In the genomic region with DNA sequence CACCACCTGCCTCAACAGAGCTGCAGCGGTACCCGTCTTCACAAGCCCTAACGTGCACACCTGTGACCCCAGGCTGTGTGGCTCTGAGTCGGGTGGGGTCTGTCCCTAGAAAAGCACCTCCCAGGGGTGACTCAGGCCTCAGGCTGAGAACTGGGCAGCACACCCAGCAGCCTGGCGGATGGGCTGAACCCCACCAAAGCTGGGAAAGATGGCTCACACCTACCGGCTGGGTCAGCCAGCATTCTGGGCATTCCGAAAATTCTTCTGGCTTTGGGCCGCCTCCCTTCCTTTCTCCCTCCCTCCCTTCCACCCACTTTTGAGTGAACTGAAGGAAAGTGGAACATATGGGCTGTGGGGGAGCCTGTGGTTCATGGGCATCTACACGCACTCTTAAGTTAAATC, we compare ENCODE assay signal across 18 mouse cellular contexts. TPM values are rescaled to one million over a fixed set of nuclear protein-coding genes. Genes with fewer than 3 reads are reported as not detected.
DNase-seq lines count a peak whose midpoint lies in the region; ATAC-seq and TF ChIP-seq lines count a peak whose summit lies in the region.
"Had no signal": no experiment of that assay in that cellular context is flagged by ENCODE, and none has a peak within 500 bp of the region (broad histone marks: within the 10 kb centered on the region; RNA-seq: fewer than 3 reads in every experiment).

No protein-coding gene starts in this region.

- no peak for TF ChIP-seq CTCF in embryonic fibroblast, embryonic 13.5 days (IDR thresholded peaks at IDR 0.05; ENCODE audit: borderline replicate concordance, insufficient read depth, low read length)
- no peak for TF ChIP-seq CTCF in intestine, postnatal 0 days (IDR thresholded peaks at IDR 0.05; ENCODE audit: low read depth)

- no peaks in the 10 kb centered on the region for H3K9me3 ChIP-seq in lung, embryonic 16.5 days (ENCODE audit: control insufficient read depth, low read length)
- no peaks in the 10 kb centered on the region for H3K9me3 ChIP-seq in intestine, postnatal 0 days (ENCODE audit: control insufficient read depth)
- no peaks in the 10 kb centered on the region for H3K9me3 ChIP-seq in hindbrain, embryonic 11.5 days (ENCODE audit: control insufficient read depth, low read length)
- H3K9me3 ChIP-seq: heart, embryonic 13.5 days; hindbrain, embryonic 13.5 days; neural tube, embryonic 13.5 days had no signal

- H3K27ac ChIP-seq in lung, embryonic 16.5 days (ENCODE audit: low read length) = no peak overlapping the region
- peak overlapping the region; percentile 49 for H3K27ac ChIP-seq in embryonic fibroblast, embryonic 13.5 days (ENCODE audit: insufficient read depth, low read length)
- no peak overlapping the region for H3K27ac ChIP-seq in intestine, postnatal 0 days (ENCODE audit: low read depth, low read length)
- H3K27ac ChIP-seq in hindbrain, embryonic 11.5 days (ENCODE audit: low read depth, low read length) = no peak overlapping the region
- H3K27ac ChIP-seq: heart, embryonic 13.5 days; hindbrain, embryonic 13.5 days; neural tube, embryonic 13.5 days had no signal

- H3K4me2 ChIP-seq in lung, embryonic 16.5 days (ENCODE audit: low read depth, low read length) = no peak overlapping the region
- no peak overlapping the region for H3K4me2 ChIP-seq in intestine, postnatal 0 days (replicated peaks; ENCODE audit: low read depth)
- H3K4me2 ChIP-seq in hindbrain, embryonic 11.5 days (replicated peaks; ENCODE audit: low read depth, low read length) = no peak overlapping the region
- H3K4me2 ChIP-seq: heart, embryonic 13.5 days; hindbrain, embryonic 13.5 days; neural tube, embryonic 13.5 days had no signal

- peak; percentile 16; the same call in 1 of the 2 replicates for ATAC-seq in lung, embryonic 16.5 days (ENCODE audit: low read depth)
- ATAC-seq in intestine, postnatal 0 days = no peak
- ATAC-seq in hindbrain, embryonic 11.5 days (ENCODE audit: low FRiP score) = no peak

- H3K4me3 ChIP-seq in lung, embryonic 16.5 days (ENCODE audit: low read length) = no peak overlapping the region
- no peak overlapping the region for H3K4me3 ChIP-seq in embryonic fibroblast, embryonic 13.5 days (ENCODE audit: insufficient read depth, low read length)
- H3K4me3 ChIP-seq in intestine, postnatal 0 days (ENCODE audit: low read depth, low read length) = no peak overlapping the region
- no peak overlapping the region for H3K4me3 ChIP-seq in hindbrain, embryonic 11.5 days (ENCODE audit: low read depth, low read length)
- H3K4me3 ChIP-seq: erythroblast, embryonic 14.5 days; heart, embryonic 13.5 days; hindbrain, embryonic 13.5 days; neural tube, embryonic 13.5 days had no signal

- peaks cover 4% of the 10 kb centered on the region; the same call in 1 of the 2 replicates for H3K4me1 ChIP-seq in lung, embryonic 16.5 days (replicated peaks; ENCODE audit: control insufficient read depth, insufficient read depth, low read length)
- H3K4me1 ChIP-seq in embryonic fibroblast, embryonic 13.5 days (ENCODE audit: control insufficient read depth, insufficient read depth, low read length) = peaks cover 9% of the 10 kb centered on the region; the same call in 1 of the 2 replicates
- 0 out of 2 replicates have a peak, but pooled peaks cover 8% of the 10 kb centered on the region for H3K4me1 ChIP-seq in intestine, postnatal 0 days (replicated peaks; ENCODE audit: control insufficient read depth, insufficient read depth, low read length)
- no peaks in the 10 kb centered on the region for H3K4me1 ChIP-seq in hindbrain, embryonic 11.5 days (replicated peaks; ENCODE audit: control insufficient read depth, insufficient read depth, low read length)

- no peak for TF ChIP-seq POLR2A in embryonic fibroblast, embryonic 13.5 days (IDR thresholded peaks at IDR 0.05; ENCODE audit: low read depth, low read length)

- DNase-seq in heart, adult 18-20 months = peak; percentile 34 to 62
- no peak for DNase-seq in heart, postnatal 36 days
- DNase-seq in lung, postnatal 25 days (ENCODE audit: low spot score) = no peak
- peak; percentile 85 for DNase-seq in 3134 (ENCODE audit: extremely low read depth, insufficient read length, low spot score)
- no peak for DNase-seq in hindbrain, embryonic 11.5 days (ENCODE audit: low spot score)
- DNase-seq: cerebellum, adult 8-10 months; embryo, embryonic 11 days; midbrain, embryonic 14.5 days had no signal

- 63% methylated on average over 9 of the region's 9 CpGs for WGBS in lung, embryonic 16.5 days
- WGBS in intestine, postnatal 0 days = 81% methylated on average over 9 of the region's 9 CpGs
- 83% methylated on average over 9 of the region's 9 CpGs for WGBS in hindbrain, embryonic 11.5 days

- intact Hi-C loops in heart, postnatal 36 days (cut with DNase I) = loop anchor here (2.0 kb wide), 1 partner anchor 17 kb away; no protein-coding TSS in a partner anchor

- no peak overlapping the region for H3K9ac ChIP-seq in lung, embryonic 16.5 days (ENCODE audit: low read length)
- H3K9ac ChIP-seq in intestine, postnatal 0 days (ENCODE audit: low read depth, low read length) = no peak overlapping the region
- no peak overlapping the region for H3K9ac ChIP-seq in hindbrain, embryonic 11.5 days (ENCODE audit: low read depth, low read length)
- H3K9ac ChIP-seq: heart, embryonic 13.5 days; neural tube, embryonic 13.5 days had no signal

- no peaks in the 10 kb centered on the region for H3K27me3 ChIP-seq in lung, embryonic 16.5 days (ENCODE audit: control insufficient read depth, insufficient read depth, low read depth, low read length)
- no peaks in the 10 kb centered on the region for H3K27me3 ChIP-seq in intestine, postnatal 0 days (replicated peaks; ENCODE audit: control insufficient read depth, insufficient read depth, low read length)
- no peaks in the 10 kb centered on the region for H3K27me3 ChIP-seq in hindbrain, embryonic 11.5 days (ENCODE audit: control insufficient read depth, insufficient read depth, low read length)

- no peaks in the 10 kb centered on the region for H3K36me3 ChIP-seq in lung, embryonic 16.5 days (ENCODE audit: control insufficient read depth, insufficient read depth, low read length)
- H3K36me3 ChIP-seq in intestine, postnatal 0 days (ENCODE audit: control insufficient read depth, insufficient read depth) = peaks cover 5% of the 10 kb centered on the region; the same call in 1 of the 2 replicates
- H3K36me3 ChIP-seq in hindbrain, embryonic 11.5 days (ENCODE audit: control insufficient read depth, insufficient read depth, low read length) = no peaks in the 10 kb centered on the region
- H3K36me3 ChIP-seq: G1E; heart, embryonic 13.5 days; hindbrain, embryonic 13.5 days; neural tube, embryonic 13.5 days had no signal

RNA-seq across cellular contexts. Expression of a gene that starts 5.4 kb away (rescaled TPM):
- total RNA-seq in heart, adult 18-20 months (2021) = 10 to 100 TPM; 19.2 to 21.1 TPM
- total RNA-seq in heart, postnatal 36 days (2021) = 10 to 100 TPM; 21.0 to 23.6 TPM
- polyA plus RNA-seq in lung, embryonic 16.5 days (2015; fragmentation: Nextera tagmentation; extraction: Ambion mirVana) = 12.6 TPM in 2 replicates
- polyA plus RNA-seq in embryonic fibroblast, embryonic 13.5 days (2011; ENCODE audit: insufficient read length, low read depth, missing spikeins) = 29.0 and 38.4 TPM in 2 replicates
- 8.0 and 10.4 TPM in 2 replicates for polyA plus RNA-seq in intestine, postnatal 0 days (2015; fragmentation: Nextera tagmentation; extraction: Ambion mirVana)
- polyA plus RNA-seq in hindbrain, embryonic 11.5 days (2014; fragmentation: Nextera tagmentation; extraction: Ambion mirVana) = 1.2 and 1.5 TPM in 2 replicates
- polyA plus RNA-seq: G1E had no signal

RNA-seq across cellular contexts. Expression of a gene that starts 11.1 kb away (rescaled TPM):
- total RNA-seq in heart, adult 18-20 months (2021) = not detected
- not detected for total RNA-seq in heart, postnatal 36 days (2021)
- polyA plus RNA-seq in lung, embryonic 16.5 days (2015; fragmentation: Nextera tagmentation; extraction: Ambion mirVana) = not detected in 2 replicates
- polyA plus RNA-seq in embryonic fibroblast, embryonic 13.5 days (2011; ENCODE audit: insufficient read length, low read depth, missing spikeins) = not detected in 2 replicates
- polyA plus RNA-seq in intestine, postnatal 0 days (2015; fragmentation: Nextera tagmentation; extraction: Ambion mirVana) = not detected in 2 replicates
- 0.08 TPM in 1 of 2 replicates, not detected in the other for polyA plus RNA-seq in hindbrain, embryonic 11.5 days (2014; fragmentation: Nextera tagmentation; extraction: Ambion mirVana)
- total RNA-seq: G1E; layer of hippocampus, postnatal 25 days had no signal
- polyA plus RNA-seq: C2C12; erythroblast, embryonic 14.5 days; G1E; heart, embryonic 13.5 days; hindbrain, embryonic 13.5 days; midbrain, embryonic 14.5 days had no signal

Comparison
In these comparisons a context has a peak if more than half of its experiments do, and no peak if none do; other contexts are left out.
1. DNase-seq: peak in heart, adult 18-20 months (2 of 2) and 3134 (single experiment); none in heart, postnatal 36 days (0 of 2), lung, postnatal 25 days (single experiment) and hindbrain, embryonic 11.5 days (single experiment).